Mouse (Mus musculus) megakaryocyte, embryonic 14.5 days (primary cell): Measurements from ENCODE around the gene Tmem110.

Experiments used
- FLI1 ChIP-seq: IDR thresholded peaks from 2 replicates; pipeline ENCODE4 v1.6.1; 2012; ENCODE audit warnings: low read length, inconsistent platforms, mixed read lengths
- GATA1 ChIP-seq: IDR thresholded peaks from 3 replicates; pipeline ENCODE4 v1.6.1; 2012; ENCODE audit warnings: mixed read lengths, low read length, inconsistent platforms, borderline replicate concordance

GRCm38 (mm10) chr14:30925492-30925891, 100.1 kb downstream of the Tmem110 start:
- TF ChIP-seq GATA1 (no peak), FLI1 (no peak)
